Mouse (Mus musculus) lung, embryonic 15.5 days (tissue): ENCODE measurements around the gene Kazn. TPM values are rescaled to one million over a fixed set of nuclear protein-coding genes. Genes with fewer than 3 reads are reported as not detected.

ENCODE experiments used
- ATAC-seq: fragments of 200-750 bp; cut with Nextera tagmentation; 2 replicates; pipeline ENCODE4 v1.8.0; 2017; ENCODE audit warnings: moderate number of reproducible peaks, borderline replicate concordance; ENCODE audit not compliant: low FRiP score, low TSS enrichment; ENCODE audit errors: extremely low read depth
- H3K27ac ChIP-seq: fragments of 300-500 bp; sonication (generic); 2 replicates; pipeline ENCODE4 v1.5.1; 2015; ENCODE audit warnings: moderate library complexity, mild to moderate bottlenecking, inconsistent platforms
- H3K27me3 ChIP-seq: fragments of 300-500 bp; sonication (generic); 2 replicates; pipeline ENCODE4 v1.6.1; 2015; ENCODE audit warnings: inconsistent platforms
- H3K36me3 ChIP-seq: fragments of 300-500 bp; sonication (generic); 2 replicates; pipeline ENCODE4 v1.6.1; 2015; ENCODE audit warnings: inconsistent platforms
- H3K4me1 ChIP-seq: fragments of 300-500 bp; sonication (generic); 2 replicates; pipeline ENCODE4 v1.6.1; 2015; ENCODE audit warnings: inconsistent platforms
- H3K4me2 ChIP-seq: fragments of 300-500 bp; sonication (generic); 2 replicates; pipeline ENCODE4 v1.6.1; 2015; ENCODE audit warnings: inconsistent platforms, mild to moderate bottlenecking, moderate library complexity
- H3K4me3 ChIP-seq: fragments of 300-500 bp; sonication (generic); 2 replicates; pipeline ENCODE4 v1.5.1; 2015; ENCODE audit warnings: mild to moderate bottlenecking, inconsistent platforms
- H3K9ac ChIP-seq: fragments of 300-500 bp; sonication (generic); 2 replicates; pipeline ENCODE4 v1.6.1; 2015; ENCODE audit warnings: inconsistent platforms
- H3K9me3 ChIP-seq: fragments of 300-500 bp; sonication (generic); 2 replicates; pipeline ENCODE4 v1.6.1; 2016; ENCODE audit warnings: inconsistent platforms
- WGBS: fragments of 180-500 bp; shearing (Covaris S2); methylation state at CpG from one replicate; pipeline ENCODE4 v1.1.7; 2015; 5-methylcytosine and 5-hydroxymethylcytosine counted together
- polyA plus RNA-seq: library from polyadenylated mRNA; unstranded; fragments of >200 nt; fragmentation: Nextera tagmentation; extraction: Ambion mirVana; gene quantifications from 2 replicates; pipeline ENCODE4 v1.2.1, GENCODE M21; 2015

Gene Kazn
- polyA plus RNA-seq, 1 experiment from 2014 or later, result 13.6 TPM

GRCm38 (mm10) chr4:142185533-142185900 is 53.7 kb downstream of the Kazn start:
- no peaks in the 10 kb centered on the region for H3K27me3 ChIP-seq
- WGBS, result 87% methylated on average over 9 of the region's 9 CpGs
- ATAC-seq, result no peak
- no peaks in the 10 kb centered on the region for H3K36me3 ChIP-seq
- no peak overlapping the region for H3K4me3 ChIP-seq
- H3K27ac ChIP-seq, result no peak overlapping the region
- no peak overlapping the region for H3K4me2 ChIP-seq
- peaks cover 41% of the 10 kb centered on the region for H3K4me1 ChIP-seq
- no peak overlapping the region for H3K9ac ChIP-seq
- no peaks in the 10 kb centered on the region for H3K9me3 ChIP-seq

DNA sequence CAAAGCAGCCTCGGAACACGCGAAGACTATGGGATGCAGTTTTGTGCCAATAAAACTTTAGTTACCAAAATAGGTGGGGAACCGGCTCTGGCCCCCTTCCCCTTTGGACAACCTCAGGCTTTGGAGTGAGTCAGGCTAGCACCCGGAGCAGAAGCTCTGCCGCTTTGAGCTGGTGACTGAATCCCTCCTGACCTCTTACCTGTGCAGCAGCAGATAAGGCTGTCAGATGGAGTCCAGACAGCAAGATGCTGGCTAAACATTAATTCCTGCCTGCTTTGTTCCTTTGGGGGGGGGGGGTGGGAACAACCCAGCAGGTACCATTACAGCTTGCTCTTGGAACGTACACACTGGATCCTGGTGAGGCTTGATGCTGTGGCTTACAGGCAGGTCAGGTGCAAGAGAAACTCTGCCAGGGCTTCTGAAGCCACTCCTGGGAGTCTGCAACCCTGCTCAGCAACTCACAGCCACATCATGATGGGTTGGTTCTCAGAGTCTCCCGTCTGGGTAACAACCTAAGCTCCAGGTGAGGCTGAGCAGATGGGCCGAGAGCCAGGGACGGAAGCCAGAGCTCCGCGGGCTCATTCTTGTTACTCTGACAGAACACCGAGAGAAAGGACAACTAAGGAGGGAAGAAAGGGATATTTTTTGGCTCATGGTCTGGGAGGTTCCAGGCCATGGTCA is 54.2 kb downstream of the Kazn start:
- peaks cover 46% of the 10 kb centered on the region for H3K4me1 ChIP-seq
- no peak overlapping the region for H3K9ac ChIP-seq
- no peaks in the 10 kb centered on the region for H3K9me3 ChIP-seq
- H3K4me3 ChIP-seq, result no peak overlapping the region
- H3K4me2 ChIP-seq, result no peak overlapping the region
- no peaks in the 10 kb centered on the region for H3K27me3 ChIP-seq
- no peak overlapping the region for H3K27ac ChIP-seq
- ATAC-seq, result no peak
- WGBS, result 71% methylated on average over 13 of the region's 13 CpGs
- no peaks in the 10 kb centered on the region for H3K36me3 ChIP-seq

GRCm38 (mm10) chr4:142183591-142183990 is 55.6 kb downstream of the Kazn start:
- WGBS, result 79% methylated on average over 1 of the region's 1 CpGs

DNA sequence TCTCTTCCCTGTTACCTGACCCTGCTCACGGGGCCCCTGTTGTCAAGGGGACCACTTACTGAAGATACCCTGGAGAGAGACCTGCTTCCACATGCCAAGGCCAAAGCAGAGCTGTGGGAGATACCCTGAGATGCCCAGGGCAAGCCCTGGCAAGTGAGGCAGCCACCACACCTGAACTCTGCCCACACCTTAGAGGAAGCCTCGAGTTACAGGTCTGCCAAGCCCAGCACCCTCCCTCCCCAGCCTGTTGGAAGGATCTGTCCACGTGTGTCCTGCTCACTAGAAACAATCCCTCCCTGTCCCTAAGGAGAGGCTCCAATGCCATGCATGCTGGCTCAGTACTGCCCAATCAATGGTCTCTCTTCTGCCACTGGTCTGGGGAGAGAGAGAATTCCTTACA is 56.2 kb downstream of the Kazn start:
- H3K4me1 ChIP-seq, result peaks cover 60% of the 10 kb centered on the region
- no peak overlapping the region for H3K4me2 ChIP-seq
- WGBS, result 62% methylated on average over 3 of the region's 3 CpGs
- no peaks in the 10 kb centered on the region for H3K36me3 ChIP-seq
- no peaks in the 10 kb centered on the region for H3K9me3 ChIP-seq
- no peaks in the 10 kb centered on the region for H3K27me3 ChIP-seq
- H3K4me3 ChIP-seq, result no peak overlapping the region
- H3K9ac ChIP-seq, result no peak overlapping the region
- H3K27ac ChIP-seq, result no peak overlapping the region
- no peak for ATAC-seq

More at GRCm38 (mm10) chr4:142183591-142183990, 55.6 kb downstream of the Kazn start:
- H3K9me3 ChIP-seq, result no peaks in the 10 kb centered on the region
- no peak overlapping the region for H3K4me3 ChIP-seq
- peaks cover 55% of the 10 kb centered on the region for H3K4me1 ChIP-seq
- no peaks in the 10 kb centered on the region for H3K27me3 ChIP-seq
- ATAC-seq, result no peak
- H3K4me2 ChIP-seq, result no peak overlapping the region
- H3K36me3 ChIP-seq, result no peaks in the 10 kb centered on the region
- no peak overlapping the region for H3K9ac ChIP-seq
- no peak overlapping the region for H3K27ac ChIP-seq

DNA sequence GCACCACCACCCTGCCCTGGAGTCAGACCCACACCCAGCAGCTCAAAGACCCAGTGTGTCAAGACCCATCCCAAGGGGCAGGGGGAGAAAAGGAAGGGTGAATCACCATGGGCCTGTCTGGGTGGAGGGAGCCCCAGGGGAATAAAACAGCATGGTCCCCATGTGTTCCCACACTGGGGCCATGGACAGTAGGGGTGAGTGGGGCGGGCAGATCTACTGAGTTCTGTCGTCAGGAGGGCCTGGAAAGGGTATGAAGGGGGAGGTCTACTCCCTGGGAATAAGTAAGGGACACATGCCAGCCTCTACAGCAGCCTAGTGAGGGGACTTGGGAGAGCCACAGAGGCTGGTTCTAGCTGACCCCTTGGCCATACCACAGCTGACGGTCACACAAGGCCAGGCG is 57.6 kb downstream of the Kazn start:
- Histone ChIP-seq H3K36me3 (no peaks in the 10 kb centered on the region), H3K27me3 (no peaks in the 10 kb centered on the region), H3K9me3 (no peaks in the 10 kb centered on the region), H3K4me2 (no peak overlapping the region), H3K4me1 (peaks cover 61% of the 10 kb centered on the region), H3K4me3 (no peak overlapping the region), H3K27ac (peak overlapping the region; percentile 96), H3K9ac (no peak overlapping the region)
- WGBS, result 65% methylated on average over 4 of the region's 4 CpGs
- ATAC-seq, result no peak

- H3K27me3 ChIP-seq, result no peaks in the 10 kb centered on the region
- H3K4me2 ChIP-seq, result 0 out of 2 replicates have a peak overlapping the region, but pooled peaks have one; percentile 3
- no peak overlapping the region for H3K9ac ChIP-seq
- no peaks in the 10 kb centered on the region for H3K36me3 ChIP-seq
- no peaks in the 10 kb centered on the region for H3K9me3 ChIP-seq
- peak overlapping the region; percentile 96 for H3K27ac ChIP-seq
- no peak; the same call in 1 of the 2 replicates for ATAC-seq
- no peak overlapping the region for H3K4me3 ChIP-seq
- 65% methylated on average over 9 of the region's 9 CpGs for WGBS
- peaks cover 62% of the 10 kb centered on the region for H3K4me1 ChIP-seq
Observed at GRCm38 (mm10) chr4:142180874-142181273, 58.3 kb downstream of the Kazn start.

DNA sequence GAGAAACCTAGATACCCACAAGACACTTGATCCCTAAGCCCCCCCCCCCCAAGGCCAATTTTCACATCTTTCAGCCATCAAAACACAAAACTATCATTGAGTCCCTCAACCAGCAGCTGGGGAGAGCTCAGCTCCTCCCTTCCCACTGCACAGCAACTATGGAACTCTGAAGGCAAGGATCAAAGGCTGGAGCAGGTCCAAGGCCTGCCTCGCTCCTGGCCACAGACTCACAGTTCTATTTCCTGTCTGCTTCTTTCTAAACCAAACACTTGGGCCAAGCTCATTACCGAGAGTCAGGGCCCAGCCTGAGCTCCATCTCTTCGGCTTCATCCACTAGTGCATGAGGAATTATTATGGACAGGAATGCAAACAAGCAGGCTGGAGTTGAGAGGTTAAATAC is 58.9 kb downstream of the Kazn start:
- H3K9ac ChIP-seq, result no peak overlapping the region
- no peak overlapping the region for H3K4me3 ChIP-seq
- H3K4me2 ChIP-seq, result peak overlapping the region; percentile 37
- no peaks in the 10 kb centered on the region for H3K9me3 ChIP-seq
- peaks cover 63% of the 10 kb centered on the region for H3K4me1 ChIP-seq
- WGBS, result 10% methylated on average over 3 of the region's 3 CpGs
- H3K27ac ChIP-seq, result peak overlapping the region; percentile 96
- H3K36me3 ChIP-seq, result no peaks in the 10 kb centered on the region
- ATAC-seq, result peak; percentile 82
- no peaks in the 10 kb centered on the region for H3K27me3 ChIP-seq

DNA sequence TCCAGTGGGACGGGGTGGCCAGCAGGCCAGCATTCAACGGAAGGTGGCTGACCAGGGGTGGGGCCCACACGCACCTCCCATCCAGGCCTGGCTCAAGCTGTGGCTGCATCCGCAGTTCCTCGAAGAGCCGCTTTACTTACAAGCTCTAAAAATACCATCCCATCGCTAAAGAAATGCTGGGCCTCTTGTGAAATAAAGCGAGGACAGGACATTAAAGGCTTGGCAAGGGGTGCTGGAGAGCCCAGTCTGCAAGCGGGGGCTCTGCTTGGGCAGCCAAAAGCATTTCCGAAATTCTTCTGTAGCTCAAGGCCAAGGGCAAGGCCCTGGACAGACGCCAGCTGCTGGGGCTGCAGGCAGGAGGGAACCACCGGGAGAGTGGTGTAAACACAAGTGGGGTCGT is 59.7 kb downstream of the Kazn start:
- H3K4me1 ChIP-seq, result peaks cover 66% of the 10 kb centered on the region
- no peak overlapping the region for H3K9ac ChIP-seq
- no peaks in the 10 kb centered on the region for H3K36me3 ChIP-seq
- 3% methylated on average over 13 of the region's 13 CpGs for WGBS
- no peak overlapping the region for H3K4me3 ChIP-seq
- ATAC-seq, result peak; percentile 54
- no peaks in the 10 kb centered on the region for H3K27me3 ChIP-seq
- H3K9me3 ChIP-seq, result no peaks in the 10 kb centered on the region
- peak overlapping the region; percentile 96 for H3K27ac ChIP-seq
- peak overlapping the region; percentile 37 for H3K4me2 ChIP-seq

DNA sequence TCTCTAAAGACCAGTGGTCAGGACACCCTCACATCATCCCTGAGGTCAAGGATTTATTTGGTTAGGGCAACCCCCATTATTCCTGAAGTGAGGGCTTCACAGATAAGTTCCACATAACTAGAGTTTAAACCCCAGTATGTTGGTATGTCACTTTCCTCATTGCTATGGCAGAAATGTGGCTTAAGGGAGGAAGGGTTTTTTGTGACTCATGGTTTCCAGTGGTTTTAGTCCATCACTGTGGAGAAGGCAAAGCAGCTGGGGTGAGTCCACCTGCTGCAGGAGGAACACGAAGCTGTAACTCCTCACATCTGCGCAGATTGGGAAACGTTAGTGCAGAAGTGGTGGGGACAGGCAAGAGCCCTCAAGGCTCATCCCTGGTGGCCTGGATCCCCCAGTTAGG is 62.5 kb downstream of the Kazn start:
- ATAC-seq, result no peak
- Histone ChIP-seq H3K4me3 (no peak overlapping the region), H3K4me2 (no peak overlapping the region), H3K36me3 (no peaks in the 10 kb centered on the region), H3K4me1 (peaks cover 79% of the 10 kb centered on the region), H3K27me3 (no peaks in the 10 kb centered on the region), H3K9me3 (no peaks in the 10 kb centered on the region), H3K27ac (no peak overlapping the region), H3K9ac (no peak overlapping the region)
- WGBS, result 83% methylated on average over 3 of the region's 3 CpGs

DNA sequence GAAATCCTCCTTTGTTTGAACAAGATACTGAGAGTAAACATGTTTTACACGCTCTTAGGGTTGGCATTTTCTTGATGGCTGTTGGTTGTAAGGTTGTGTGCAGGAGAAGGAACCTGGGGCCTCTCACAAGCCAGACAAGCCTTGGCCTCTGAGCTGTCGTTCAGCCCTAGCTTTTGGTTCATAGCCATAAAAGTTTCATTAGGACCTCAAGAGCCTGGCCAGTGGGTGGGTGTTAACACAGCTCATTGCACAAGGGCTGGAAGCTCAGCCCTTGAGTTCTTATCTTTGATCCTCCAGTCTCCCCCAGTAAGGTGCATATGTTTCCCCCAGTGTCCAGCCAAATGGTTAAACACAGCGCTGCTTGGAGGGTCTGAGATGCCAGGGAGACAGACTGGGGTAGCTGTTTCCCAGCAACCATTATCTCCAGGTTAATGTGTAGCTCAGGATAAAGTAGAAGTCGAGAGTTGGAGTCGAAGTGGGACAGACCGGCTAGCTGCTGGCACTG is 65.2 kb downstream of the Kazn start:
- Histone ChIP-seq H3K4me1 (peaks cover 62% of the 10 kb centered on the region), H3K4me3 (no peak overlapping the region), H3K36me3 (no peaks in the 10 kb centered on the region), H3K9ac (no peak overlapping the region), H3K27ac (peak overlapping the region; percentile 84), H3K9me3 (no peaks in the 10 kb centered on the region), H3K4me2 (no peak overlapping the region), H3K27me3 (no peaks in the 10 kb centered on the region)
- ATAC-seq, result peak; percentile 68
- 31% methylated on average over 6 of the region's 6 CpGs for WGBS

GRCm38 (mm10) chr4:142172942-142173341 is 66.3 kb downstream of the Kazn start:
- Histone ChIP-seq H3K9ac (no peak overlapping the region), H3K4me1 (peaks cover 51% of the 10 kb centered on the region), H3K4me2 (no peak overlapping the region), H3K36me3 (no peaks in the 10 kb centered on the region), H3K27me3 (no peaks in the 10 kb centered on the region), H3K27ac (no peak overlapping the region; the same call in 1 of the 2 replicates), H3K4me3 (no peak overlapping the region), H3K9me3 (no peaks in the 10 kb centered on the region)
- no peak for ATAC-seq
- WGBS, result 84% methylated on average over 4 of the region's 4 CpGs

DNA sequence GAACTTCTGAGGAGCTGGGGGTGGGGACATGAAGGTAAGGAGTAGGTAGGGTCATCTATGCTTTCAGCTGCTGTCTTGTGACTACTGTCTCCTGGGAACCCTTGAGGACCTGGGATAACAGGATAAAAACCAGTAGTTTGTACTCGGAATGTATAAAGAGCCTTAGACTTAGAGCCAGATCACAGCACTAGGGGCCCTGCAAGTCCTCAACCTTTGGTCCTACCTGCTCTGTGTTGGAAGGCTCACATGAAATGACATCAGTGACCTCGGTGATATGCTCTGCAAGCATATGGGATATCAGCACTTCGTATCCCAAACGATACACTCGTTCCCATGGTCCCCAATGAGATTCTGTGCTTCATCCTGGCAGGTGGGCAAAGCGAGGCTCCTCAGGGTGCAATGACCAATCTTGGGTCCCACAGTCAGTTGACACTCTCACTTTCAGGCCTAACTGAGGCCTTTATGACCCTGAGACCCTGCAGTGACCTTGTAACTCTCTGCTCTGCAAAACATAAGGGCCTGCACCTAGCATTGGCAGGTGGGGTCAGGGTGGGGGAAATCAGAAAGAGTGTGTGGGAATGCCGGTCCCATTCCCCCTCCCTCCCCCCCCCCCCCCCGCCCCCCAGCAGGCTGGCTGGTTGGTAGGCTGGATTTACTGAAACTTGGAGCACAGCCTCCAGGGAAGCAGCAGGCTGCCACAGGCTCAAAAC is 67.3 kb downstream of the Kazn start:
- Histone ChIP-seq H3K9me3 (no peaks in the 10 kb centered on the region), H3K36me3 (no peaks in the 10 kb centered on the region), H3K4me3 (no peak overlapping the region), H3K27ac (0 out of 2 replicates have a peak overlapping the region, but pooled peaks have one; percentile 1), H3K27me3 (no peaks in the 10 kb centered on the region), H3K4me2 (no peak overlapping the region), H3K9ac (no peak overlapping the region), H3K4me1 (peaks cover 54% of the 10 kb centered on the region)
- 65% methylated on average over 7 of the region's 8 CpGs for WGBS
- ATAC-seq, result no peak
